Mouse (Mus musculus): Measurements from ENCODE around the gene Olfr1262.

The Olfr1262 gene

GRCm38 (mm10) chr2:89999845-90000244 lies at the start of gene Olfr1262:
Gene Olfr1262 (plus strand): TSS chr2:90000145.
- DNase-seq (ENCODE audit: low spot score in 2 of 2) = no peak

DNA sequence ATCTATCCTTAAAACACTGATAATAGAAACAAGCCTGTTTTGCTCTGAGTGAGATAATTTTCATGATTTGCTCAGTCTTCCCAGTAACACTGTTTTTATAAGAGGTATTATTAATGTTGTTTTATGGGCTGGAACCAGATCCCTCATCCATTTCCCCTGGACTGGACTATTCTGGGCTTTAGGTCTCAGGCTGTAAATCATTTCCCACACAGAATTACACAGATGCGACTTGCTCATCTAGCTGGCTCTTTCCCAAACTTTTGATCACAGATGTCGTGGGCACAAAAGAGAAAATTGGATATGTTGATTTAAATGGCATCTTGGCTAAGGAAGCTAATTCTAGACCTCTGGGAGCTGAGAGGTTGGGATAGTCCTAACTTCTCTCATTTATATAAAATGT lies 25.8 kb upstream of the Olfr1262 start, which contains the start of gene Olfr1260:
Gene Olfr1260, plus strand, starts transcription at position 157 of the 400 bp plus-strand sequence.
- no peak for DNase-seq (ENCODE audit: low spot score in 2 of 2)

GRCm38 (mm10) chr2:89977709-89978108 lies 22.2 kb upstream of the Olfr1262 start:
- no peak for DNase-seq (ENCODE audit: low spot score in 2 of 2)

- DNase-seq (ENCODE audit: low spot score in 2 of 2) = no peak
Measured at GRCm38 (mm10) chr2:89990921-89991320, 9.0 kb upstream of the Olfr1262 start, which contains the start of gene Olfr1261. Gene Olfr1261 (plus strand): TSS chr2:89991221.

- no peak for DNase-seq (ENCODE audit: low spot score in 2 of 2)
Measured at GRCm38 (mm10) chr2:90011831-90012230, 11.9 kb downstream of the Olfr1262 start, which contains the start of gene Olfr1263. Gene Olfr1263 (plus strand): TSS chr2:90012131.

- DNase-seq (ENCODE audit: low spot score in 2 of 2) = no peak
Measured at GRCm38 (mm10) chr2:90025477-90025876, 25.5 kb downstream of the Olfr1262 start, which contains the start of gene Olfr1264. Gene Olfr1264 (minus strand): TSS chr2:90025577.

GRCm38 (mm10) chr2:90035037-90035436 lies 35.1 kb downstream of the Olfr1262 start, which contains the start of gene Olfr1265:
Gene Olfr1265 (plus strand): TSS chr2:90035337.
- DNase-seq (ENCODE audit: low spot score in 2 of 2) = no peak

Measured in spleen, postnatal 14 days (tissue).